Mouse (Mus musculus): ENCODE data around the gene Plekhm3.

The Plekhm3 gene

DNA sequence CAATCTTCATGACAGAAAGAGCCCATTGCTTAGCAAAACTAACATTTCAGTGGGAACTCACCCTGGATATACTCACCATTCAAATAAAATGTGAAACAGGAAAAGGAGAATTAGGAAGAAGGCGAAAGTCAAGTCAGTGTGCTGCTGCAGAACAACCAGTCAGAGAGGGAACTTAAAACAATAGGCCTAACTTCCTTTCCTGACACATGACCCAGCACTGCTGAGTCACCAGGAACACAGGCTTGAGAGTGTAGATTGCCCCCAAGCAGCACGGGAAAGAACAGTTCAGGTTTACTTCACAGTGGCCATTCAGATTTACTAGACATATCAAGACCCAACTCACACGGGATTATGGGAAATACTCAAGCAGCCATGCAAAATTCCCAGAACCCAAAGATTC lies 80.3 kb downstream of the Plekhm3 start:
- DNase-seq (ENCODE audit: low spot score in 2 of 2), result peak in 1 of 2 experiments; percentile 12

DNA sequence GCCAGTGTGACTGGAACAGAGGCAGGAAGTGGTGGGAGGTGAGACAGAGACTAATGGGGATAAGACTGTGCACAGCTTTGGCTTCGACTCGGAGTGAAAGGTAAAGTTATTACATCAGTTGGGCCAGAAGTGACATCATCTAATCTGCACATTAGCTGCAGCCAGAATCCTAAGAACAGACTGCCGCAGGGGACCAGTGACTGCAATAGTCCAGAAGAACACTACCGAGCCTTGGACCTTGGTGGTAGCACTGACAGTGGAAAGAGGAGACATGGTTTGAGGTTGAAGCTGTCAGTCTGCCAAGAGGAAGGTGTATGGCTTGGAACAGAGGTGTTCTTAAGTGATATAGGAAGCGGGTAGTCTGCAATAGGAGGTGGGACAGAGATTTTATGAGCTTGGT lies 80.9 kb downstream of the Plekhm3 start:
- peak in 1 of 2 experiments; percentile 15 for DNase-seq (ENCODE audit: low spot score in 2 of 2)

DNA sequence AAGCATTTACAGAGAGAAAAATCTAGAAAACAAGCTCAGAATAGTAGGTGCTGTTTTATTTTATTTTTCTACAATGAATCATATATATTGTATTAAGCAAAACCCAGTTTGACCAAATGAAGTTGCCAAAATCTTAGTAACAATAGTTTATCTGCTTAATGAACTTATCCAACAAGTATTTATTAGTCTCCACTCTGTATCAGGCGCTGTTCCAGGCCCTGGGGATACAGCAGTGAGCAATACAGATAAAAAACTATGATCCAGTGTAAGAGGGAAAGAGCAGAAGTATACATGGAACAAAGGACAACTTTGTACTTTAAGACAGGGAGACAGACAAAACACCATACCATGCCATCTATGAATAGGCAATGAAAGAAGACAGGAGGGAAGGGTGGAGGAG lies 81.5 kb downstream of the Plekhm3 start:
- DNase-seq (ENCODE audit: low spot score in 2 of 2), result no peak

DNA sequence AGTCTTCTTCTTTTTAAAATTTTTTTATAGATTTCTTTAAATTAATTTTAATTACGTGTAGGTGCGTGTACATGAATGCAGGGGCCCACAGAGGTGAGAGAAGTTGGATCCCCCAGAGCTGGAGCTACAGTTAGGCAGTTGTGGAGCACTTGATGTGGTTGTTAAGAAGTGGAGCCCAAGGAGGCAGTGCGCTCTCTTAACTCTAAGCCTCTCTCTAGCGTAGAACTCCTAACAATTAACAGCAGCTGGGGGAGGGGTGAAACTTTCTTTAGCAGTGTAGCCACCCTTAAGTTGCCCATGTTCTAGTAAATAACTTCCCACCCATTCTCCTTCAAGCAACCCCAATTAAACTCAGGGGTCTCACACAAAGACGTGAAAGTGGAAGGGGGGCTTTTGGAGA lies 84.7 kb downstream of the Plekhm3 start:
- no peak for DNase-seq (ENCODE audit: low spot score in 2 of 2)

DNA sequence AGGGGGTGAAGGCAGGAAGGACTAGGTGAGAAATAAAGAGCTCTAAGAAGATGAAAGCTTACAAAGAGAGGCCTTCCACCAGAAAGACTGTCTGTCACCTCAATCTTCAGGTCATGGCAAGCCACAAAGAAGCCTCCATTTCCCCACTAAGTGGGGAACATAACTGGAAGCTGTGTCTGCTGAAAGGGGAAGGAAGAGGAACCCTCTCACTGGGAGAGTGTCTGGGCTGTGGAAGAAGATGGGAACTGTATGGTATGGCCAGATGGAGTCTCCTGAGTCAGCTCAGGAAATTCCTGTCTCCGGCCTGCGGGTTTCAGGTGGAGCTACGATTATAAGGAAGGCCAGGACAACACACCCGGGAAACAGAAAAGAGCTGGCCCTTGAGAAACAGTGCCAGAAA lies 88.9 kb downstream of the Plekhm3 start:
- no peak for DNase-seq (ENCODE audit: low spot score in 2 of 2)

DNA sequence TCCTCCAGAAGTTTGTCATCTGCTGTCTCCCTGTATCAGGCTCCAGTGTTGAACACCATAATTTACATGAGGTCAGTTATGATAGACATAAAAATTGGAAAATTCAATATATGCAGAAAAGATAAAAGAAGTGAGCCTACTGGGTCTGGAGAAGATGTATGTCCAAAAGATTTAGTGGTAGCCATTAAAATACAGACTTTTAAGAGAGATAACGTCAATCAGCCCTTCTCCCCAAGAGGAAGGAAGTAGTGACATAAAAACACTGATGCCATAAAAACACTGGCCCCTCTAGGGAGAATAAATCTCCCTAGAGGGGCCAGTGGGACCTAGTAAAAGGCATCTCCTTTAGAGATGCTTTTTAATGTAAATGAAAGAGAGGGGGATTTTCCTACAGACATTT lies 90.5 kb downstream of the Plekhm3 start:
- no peak for DNase-seq (ENCODE audit: low spot score in 2 of 2)

DNA sequence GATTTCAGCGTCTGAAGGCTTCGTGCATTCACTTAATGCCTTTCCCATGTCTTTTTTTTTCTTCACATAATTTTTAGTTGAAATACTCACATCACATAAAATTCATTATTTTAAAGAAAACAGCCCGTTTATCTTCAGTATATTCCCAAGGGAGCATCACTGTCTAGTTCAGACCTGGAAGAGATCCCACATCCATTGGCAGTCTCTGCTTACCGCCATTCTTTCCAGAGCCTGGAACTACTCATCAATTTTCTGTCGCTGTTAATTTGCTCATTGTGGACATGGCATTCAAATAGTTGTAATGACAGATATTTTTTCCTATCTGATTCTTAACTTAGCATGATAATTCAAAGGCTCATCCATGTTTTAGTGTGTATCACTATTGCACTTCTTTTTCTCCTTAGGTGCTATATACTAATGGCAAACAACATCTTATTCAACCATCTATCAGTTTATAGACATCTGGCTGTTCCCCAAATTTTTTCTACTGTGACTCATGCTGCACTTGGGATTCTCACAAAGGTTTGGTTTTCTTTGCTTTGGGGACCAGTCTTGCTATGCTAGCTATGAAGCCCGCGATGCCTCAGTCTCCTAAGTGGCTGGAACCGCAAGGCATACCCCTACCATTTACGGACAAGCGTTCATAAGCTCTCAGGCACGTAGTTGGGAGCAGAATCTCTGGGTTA lies 96.2 kb downstream of the Plekhm3 start:
- no peak for DNase-seq (ENCODE audit: low spot score in 2 of 2)

DNA sequence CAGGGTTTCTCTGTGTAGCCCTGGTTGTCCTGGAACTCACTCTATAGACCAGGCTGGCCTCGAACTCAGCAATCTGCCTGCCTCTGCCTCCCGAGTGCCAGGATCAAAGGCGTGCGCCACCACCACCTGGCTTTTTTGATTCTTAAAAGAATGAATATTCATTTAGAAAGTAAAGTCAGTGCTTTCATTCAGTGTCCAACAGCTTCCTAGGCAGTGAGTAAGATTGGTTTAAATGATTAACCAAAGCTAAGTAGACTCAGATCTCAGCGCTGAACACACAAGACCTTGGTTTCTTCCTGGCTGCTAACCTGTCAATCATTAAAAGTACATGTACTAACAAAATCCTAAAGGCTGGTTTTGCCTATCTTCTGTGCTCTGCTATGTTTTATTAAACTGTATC lies 96.8 kb downstream of the Plekhm3 start:
- no peak for DNase-seq (ENCODE audit: low spot score in 2 of 2)

DNA sequence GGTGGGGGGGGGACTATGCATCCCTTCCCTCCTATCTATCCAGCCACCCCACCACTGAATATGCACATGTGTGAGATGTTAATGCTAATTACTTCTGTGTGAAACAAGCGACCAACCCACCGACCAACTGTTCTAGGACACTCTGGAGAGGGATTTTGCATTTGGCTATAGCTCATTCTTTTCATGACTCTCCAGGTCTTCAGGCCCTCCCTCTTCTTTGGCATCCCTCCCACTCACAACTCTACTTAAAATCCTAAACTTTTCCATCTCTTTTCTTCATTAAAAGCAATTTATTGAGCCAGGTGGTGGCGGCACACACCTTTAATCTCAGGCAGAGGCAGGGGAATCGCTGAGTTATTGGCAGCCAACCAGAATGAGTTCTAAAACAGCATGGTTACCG lies 101.8 kb downstream of the Plekhm3 start:
- no peak for DNase-seq (ENCODE audit: low spot score in 2 of 2)

DNA sequence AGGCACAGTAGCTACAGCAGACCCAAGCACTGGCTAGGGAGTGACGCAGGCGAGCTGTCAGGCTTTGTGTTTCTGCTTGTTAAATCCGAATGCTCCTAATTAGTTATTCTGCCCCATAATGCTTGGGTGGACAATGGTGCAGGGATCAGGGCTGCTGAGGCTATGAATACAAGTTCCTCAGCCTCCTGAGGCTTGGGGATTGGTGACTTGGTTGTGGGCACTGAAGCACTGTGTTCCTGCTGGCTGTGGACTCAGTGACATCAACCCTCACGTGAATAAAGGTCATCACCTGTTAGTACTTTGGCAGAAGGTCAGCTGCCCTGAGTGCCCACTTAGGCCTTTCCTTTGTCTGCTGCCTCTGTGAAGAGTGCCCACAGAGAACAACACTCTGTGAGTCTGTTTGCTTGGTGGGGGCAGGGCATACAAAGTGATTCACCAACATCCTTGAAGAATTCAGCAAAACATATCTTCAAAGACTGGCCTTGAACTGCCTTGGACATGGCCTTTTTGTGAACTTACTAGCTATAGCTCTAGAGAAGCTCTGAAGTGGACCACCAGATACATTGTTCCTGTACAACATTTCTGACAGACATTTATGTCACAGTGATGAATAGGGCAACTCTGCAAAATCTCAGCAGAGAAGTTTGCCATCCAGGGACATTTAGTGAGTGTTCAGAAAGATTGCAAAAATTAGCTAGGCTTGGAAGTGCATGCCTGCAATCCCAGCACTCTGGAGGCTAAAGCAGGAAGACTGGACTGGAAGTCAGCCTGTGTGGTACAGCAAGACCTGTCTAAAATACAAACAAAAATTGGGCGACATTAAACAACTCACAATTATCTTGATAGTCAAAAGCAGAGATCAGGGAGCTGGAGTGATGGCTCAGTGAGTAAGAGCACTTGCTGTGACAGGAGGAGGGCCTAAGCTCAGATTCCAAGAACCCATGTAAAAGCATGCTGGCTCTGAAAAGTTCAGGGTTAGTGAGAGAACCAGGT lies 102.6 kb downstream of the Plekhm3 start:
- DNase-seq (ENCODE audit: low spot score in 2 of 2), result no peak

DNA sequence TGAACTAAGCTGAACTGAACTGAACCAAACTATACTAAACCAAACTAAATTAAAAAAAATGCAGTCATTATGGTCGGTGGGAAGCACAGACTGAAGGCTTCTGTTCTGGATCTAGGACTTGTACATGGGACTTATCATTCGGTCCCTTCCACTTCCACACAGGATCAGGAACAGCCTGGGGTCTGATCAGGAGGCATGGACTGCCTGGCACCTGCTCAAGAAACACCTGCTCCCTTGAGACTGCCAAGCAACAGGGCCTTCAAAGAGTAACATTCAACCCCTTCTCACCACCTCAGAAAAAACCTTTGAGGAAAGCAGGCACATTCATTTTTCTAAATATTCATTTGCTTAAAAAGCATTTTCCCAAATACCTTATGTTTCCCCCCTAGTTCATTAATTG lies 103.4 kb downstream of the Plekhm3 start:
- no peak for DNase-seq (ENCODE audit: low spot score in 2 of 2)

DNA sequence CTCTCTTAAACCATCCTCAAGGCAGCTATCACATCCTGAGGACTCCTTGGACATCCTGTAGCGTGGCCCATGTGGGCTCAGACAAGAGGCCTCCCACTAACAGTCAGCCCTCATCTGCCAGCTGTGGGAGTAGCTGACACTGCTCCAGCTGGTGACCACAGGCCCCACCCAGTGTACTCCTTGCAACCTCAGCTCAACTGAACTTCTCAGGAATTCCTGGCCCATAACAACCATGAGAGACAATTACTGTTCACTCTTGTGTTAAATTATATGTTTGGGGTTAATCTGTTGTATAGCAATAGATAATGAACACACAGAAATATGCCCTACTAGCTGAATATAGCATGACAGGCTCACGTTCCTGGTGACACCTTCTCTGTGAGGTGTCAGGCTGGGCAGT lies 104.4 kb downstream of the Plekhm3 start:
- DNase-seq (ENCODE audit: low spot score in 2 of 2), result no peak

DNA sequence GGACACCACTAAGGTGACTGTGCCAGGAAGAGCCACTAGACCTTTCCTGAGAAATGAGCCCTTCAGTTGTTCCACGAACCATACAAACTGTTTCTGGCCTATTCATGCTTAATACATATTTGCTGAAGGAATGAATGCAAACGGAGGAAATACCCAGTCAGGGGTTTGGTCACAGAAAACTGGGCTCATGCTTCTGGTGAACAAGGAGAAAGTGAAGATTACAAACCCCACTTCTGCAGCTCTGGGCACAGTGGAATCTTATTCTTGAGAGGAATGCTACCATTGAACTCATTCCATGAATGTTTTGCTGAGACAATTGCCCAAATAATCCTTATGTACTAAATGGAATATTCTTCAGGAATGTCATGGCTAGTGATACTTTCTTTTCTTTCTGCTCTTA lies 106.3 kb downstream of the Plekhm3 start:
- no peak for DNase-seq (ENCODE audit: low spot score in 2 of 2)

DNA sequence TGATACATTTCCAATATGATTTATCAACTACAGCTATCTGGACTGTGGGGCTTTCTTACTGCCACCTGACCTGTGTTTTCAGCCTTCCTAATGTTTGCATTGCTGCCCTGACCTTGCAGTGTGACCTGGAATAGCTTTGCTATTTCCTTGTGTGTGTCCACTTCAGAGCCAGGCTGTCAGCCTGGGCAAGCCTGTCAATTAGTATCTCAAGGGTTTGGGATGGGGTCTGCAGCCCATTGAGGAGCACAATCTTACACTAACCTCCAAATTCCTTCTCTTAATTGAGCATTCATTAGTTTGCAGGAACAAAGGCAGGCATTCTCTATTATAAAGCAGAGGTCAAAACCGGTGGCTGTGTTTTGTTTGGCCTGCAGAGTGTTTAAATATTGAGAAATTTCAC lies 107.6 kb downstream of the Plekhm3 start:
- DNase-seq (ENCODE audit: low spot score in 2 of 2), result no peak

DNA sequence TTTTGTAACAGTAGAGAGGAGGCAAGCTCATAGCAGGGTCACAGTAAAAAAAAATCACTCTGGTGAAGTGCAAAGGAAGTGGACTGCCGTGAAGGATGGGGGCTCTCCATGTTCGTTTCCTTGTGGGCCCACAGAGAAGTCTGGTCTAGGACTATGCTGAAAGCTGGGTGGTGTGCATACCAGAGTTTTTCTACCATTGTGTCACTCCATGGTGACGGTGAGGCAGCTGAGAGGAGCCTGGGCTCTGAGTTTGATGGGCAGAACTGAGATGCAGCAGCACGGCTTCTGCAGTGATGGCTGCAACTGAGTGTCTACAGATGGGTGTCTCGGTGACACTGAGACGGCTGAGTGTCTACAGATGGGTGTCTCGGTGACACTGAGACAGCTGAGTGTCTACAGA lies 108.5 kb downstream of the Plekhm3 start:
- no peak for DNase-seq (ENCODE audit: low spot score in 2 of 2)

DNA sequence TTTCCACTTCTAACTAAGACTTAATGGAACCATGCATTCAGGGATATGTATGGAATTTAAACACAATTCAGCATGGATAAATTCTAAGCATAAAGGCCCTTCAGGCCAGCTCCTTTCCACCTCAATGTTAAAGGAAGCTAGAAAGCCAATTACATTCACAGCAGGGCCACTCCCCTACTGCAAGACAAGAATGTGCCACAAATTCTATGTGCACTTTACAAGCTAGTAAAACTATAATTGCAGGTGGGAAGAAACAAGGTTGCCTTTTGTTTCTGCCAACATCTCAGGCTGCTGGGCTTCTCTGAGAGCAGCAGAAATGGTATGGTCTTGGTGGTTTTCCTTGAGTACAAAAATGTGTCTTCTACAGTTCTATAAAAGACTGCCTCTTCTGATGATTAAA lies 109.1 kb downstream of the Plekhm3 start:
- no peak for DNase-seq (ENCODE audit: low spot score in 2 of 2)

DNA sequence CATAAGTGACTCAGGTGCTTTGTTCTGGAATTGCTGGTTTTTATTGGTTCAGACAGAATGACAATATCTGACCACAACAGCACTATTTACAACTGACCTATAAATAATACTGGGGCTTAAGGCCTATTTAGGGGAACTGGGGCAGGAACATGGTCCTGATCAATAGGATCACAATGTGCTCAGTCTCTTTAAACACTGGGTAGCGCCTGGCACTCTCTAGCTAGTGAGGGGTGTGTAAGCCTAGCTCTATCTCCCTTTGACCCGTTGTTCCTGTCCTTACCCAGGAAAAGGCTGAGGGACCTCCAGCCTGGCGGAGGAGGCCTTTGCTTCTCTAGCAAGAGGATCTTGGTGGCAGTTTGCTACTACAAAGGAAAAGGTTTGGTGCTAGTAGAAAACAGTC lies 111.6 kb downstream of the Plekhm3 start:
- no peak for DNase-seq (ENCODE audit: low spot score in 2 of 2)

DNA sequence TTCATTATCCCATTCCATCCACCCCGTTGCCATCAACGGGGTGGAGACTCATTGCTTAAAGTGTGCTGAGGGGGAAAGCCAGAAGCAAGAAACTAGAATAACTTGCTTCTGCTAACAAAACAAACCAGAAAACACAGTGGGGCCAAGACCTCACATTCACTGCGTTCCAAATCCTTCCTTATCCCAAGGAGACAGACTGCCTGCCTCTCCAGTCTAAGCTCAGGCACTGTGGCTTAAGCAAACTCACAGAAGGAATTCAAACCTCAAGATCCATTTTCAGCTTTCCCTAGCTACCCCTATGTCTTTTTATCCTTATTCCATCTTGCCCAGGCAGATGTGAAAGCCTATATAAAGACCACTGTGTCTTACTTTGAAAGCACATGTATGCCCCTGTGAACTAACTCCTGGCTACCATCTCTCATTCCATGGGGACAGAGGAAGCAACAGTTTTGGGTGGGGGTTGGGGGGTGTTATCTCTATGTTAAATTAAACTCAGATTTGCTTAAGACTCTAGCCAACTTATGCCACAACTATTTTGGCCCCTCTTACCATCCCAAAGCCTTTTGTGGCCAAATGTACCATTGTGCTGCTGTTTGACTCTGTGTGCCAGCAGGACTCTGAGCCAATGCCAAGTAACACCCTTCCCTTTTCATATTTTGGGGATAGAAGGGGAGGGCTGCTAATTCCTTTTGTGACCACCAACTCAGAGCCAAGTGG lies 112.6 kb downstream of the Plekhm3 start:
- DNase-seq (ENCODE audit: low spot score in 2 of 2), result no peak

DNA sequence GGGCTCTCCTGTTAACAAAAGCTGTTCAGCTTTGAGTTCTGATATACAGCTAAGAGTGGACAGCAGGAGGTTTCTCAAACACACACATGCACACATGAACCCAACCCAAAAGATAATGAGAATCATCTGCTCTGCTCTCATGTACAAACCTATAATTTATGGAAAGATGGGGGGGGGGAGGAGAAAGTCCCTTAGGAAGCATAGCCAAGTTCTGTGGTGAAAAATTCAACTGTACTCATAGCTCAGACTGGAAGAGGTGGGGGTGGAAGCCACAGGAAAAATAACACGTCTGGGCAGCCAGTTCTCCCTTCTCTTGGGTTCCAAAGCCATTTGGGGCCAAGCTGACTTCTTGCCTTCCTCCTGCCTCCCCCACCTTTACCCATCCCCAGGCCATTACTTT lies 115.7 kb downstream of the Plekhm3 start:
- DNase-seq (ENCODE audit: low spot score in 2 of 2), result no peak

DNA sequence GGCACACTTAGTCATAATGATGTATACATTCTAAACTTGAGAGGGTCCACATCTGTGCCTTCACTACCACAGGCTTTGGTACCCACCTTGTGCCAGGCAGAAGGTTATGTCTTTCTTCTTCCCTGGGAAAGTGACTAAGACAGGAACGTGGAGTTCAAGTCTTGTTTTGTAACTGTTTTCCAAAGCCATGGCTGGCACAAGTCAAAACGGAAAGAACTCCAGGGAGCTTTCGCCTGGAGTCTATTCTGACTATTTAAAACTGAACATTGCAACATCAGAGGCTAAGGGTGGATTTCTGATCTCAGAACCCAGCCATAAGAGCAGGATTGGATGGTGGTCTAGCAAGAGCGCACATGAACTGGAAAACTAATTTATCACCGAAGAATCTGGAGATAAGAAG lies 120.0 kb downstream of the Plekhm3 start:
- no peak for DNase-seq (ENCODE audit: low spot score in 2 of 2)

DNA sequence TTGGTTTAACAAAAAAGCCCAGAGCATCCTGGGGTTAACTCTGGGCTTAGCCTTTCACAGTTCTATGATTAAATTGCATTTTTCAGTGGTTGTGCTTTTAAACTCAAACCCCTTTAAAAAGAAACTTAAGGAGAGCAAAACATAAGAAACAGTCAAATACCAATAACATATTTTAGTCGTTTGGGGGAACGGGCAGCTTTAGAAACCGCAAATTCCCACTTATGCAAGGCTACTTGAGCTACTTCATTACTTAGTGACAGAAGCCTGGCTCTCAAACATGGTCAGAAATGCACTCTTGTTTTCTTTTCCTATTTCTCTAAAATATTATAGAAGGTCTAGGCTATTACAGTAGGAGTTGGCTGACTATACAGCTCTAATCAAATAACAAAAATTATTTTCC lies 120.5 kb downstream of the Plekhm3 start:
- DNase-seq (ENCODE audit: low spot score in 2 of 2), result no peak

DNA sequence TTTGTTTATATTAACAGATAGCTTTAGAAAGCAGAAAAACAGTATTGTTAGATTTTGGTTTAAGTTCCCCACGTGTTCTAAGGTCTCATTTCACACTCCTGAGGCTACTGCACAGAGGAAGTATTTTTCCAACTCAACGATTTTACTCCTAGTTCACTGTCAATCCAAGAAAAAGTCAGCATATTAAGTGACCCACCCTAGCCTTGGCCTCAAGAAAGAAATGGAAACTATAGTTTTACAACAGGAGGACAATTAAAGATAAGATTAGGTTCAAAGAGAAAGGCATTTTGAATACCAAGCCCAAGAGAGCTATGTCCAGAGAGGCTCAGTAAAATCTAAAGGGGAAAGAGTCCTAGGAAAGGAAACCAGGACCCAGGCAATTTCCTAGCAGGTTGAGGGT lies 125.1 kb downstream of the Plekhm3 start:
- no peak for DNase-seq (ENCODE audit: low spot score in 2 of 2)

DNA sequence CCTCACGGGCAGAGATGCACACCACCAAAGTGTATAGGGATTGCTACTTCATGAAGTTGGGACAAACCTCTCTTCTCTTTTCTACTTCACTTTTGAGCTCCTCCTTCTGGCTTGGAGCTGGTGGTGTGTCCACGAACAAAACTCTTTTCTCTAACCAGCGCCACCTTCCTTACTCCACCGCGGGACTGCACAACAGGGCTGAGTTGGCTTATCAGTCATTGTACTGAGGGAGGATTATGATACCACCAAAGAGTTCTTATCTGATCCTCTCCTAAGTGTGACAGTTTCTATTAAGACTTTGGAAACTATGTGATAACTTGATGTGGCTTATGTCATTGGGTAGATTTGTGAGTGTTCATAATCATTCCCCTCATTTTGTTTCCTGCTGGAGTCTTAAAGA lies 129.2 kb downstream of the Plekhm3 start:
- no peak for DNase-seq (ENCODE audit: low spot score in 2 of 2)

Measured in urinary bladder, postnatal 36 days (tissue).